Mouse (Mus musculus) neutrophil, adult 83 days (primary cell): ENCODE measurements around the gene Tmc8. TPM values are rescaled to one million over a fixed set of nuclear protein-coding genes. Genes with fewer than 3 reads are reported as not detected.

Source experiments
- total RNA-seq, 2 experiments: library from RNA; stranded (reverse); gene quantifications; one replicate each; pipeline ENCODE4 v1.2.4; 2023

Tmc8 gene
- total RNA-seq: 10 to 100 TPM; 45.5 to 51.0 TPM

GRCm38 (mm10) chr11:117781993-117782704 is at the start of gene Tmc8, which contains the start of gene Tmc6:
TSS of gene Tmc8 (plus strand) at chr11:117782076.
TSS of gene Tmc6 (minus strand) at chr11:117782198.

GRCm38 (mm10) chr11:117797511-117798159 is 15.8 kb downstream of the Tmc8 start, which contains the start of gene 6030468B19Rik:
TSS of gene 6030468B19Rik (plus strand) at chr11:117797660.

GRCm38 (mm10) chr11:117809407-117810311 is 27.8 kb downstream of the Tmc8 start, which contains the start of the genes Gm20708 and Syngr2:
TSS of gene Gm20708 (plus strand) at chr11:117809668.
TSS of gene Syngr2 (plus strand) at chr11:117809668.

DNA sequence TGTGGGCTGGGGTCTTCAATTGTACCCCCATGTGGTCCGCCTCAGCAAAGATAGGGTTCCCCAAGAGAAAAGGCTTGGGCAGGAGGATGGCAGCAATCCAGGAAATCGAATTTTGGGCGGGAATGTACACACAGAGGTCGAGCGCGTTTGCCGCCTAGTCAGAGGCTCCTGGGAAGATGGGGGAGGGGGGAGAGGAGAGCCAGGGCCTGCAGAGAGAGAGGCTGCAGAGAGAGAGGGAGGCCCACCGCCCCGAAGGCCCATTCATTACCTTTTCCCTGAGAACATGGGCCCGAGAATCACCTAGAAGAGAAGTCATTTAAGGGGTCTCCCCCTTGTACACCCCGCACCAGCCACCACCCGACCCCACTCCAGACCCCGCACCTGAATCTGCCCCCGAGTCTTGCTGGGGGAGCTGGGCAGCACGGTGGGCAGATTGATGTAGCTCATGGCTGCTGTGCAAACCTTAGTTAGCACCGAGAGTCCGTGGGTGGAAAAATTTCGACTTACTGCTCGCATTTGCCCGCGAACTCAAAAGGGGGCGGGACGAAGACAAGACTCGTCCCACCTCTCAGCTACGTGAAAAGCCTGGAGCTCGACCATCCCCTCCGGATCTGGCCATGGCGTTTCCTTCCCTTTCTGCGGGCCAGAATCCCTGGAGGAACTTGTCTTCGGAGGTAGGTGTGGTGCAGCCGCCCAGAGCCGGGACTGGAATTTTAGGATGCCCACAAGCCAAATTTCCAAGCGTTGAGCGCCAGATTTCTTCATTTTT is 43.6 kb downstream of the Tmc8 start, which contains the start of the genes Afmid and Tk1:
Afmid (plus strand) TSS at position 592 of the 769 bp plus-strand sequence.
Tk1 (minus strand) TSS at position 760 of the 769 bp plus-strand sequence.

Other genes starting within 250 kb of the Tmc8 start
- gene Tnrc6c, start 127.8 kb upstream of the Tmc8 start, total RNA-seq: 10 to 100 TPM; 33.7 to 37.7 TPM
- 100 to 1,000 TPM; 101 to 114 TPM for gene Tmc6, start 122 bp downstream of the Tmc8 start, total RNA-seq
- gene 6030468B19Rik, start 15.6 kb downstream of the Tmc8 start, total RNA-seq: 1 to 10 TPM; 1.5 to 1.8 TPM
- gene Gm20708, start 27.6 kb downstream of the Tmc8 start, total RNA-seq: 1 to 10 TPM; 1.1 to 3.1 TPM
- 100 to 1,000 TPM; 105 to 110 TPM for gene Syngr2, start 27.6 kb downstream of the Tmc8 start, total RNA-seq
- gene Afmid, start 43.8 kb downstream of the Tmc8 start, total RNA-seq: 1 to 10 TPM; 5.0 to 7.7 TPM
- gene Tk1, start 44.0 kb downstream of the Tmc8 start, total RNA-seq: 10 to 100 TPM; 64.3 to 81.1 TPM
- gene Birc5, start 67.2 kb downstream of the Tmc8 start, total RNA-seq: 10 to 100 TPM; 81.1 to 93.9 TPM
- not detected for gene Tmem235, start 78.7 kb downstream of the Tmc8 start, total RNA-seq
- under 1 TPM; 0.22 to 0.50 TPM for gene Tha1, start 91.4 kb downstream of the Tmc8 start, total RNA-seq
- 10 to 100 TPM; 28.6 to 43.0 TPM for gene Socs3, start 188.0 kb downstream of the Tmc8 start, total RNA-seq
- gene Pgs1, start 204.2 kb downstream of the Tmc8 start, total RNA-seq: 100 to 1,000 TPM in 1 of 2 experiments, 10 to 100 TPM in 1; 81.4 to 101 TPM